Mouse (Mus musculus) stomach, postnatal 0 days (tissue): ENCODE results near the gene Zfp961. TPM values are rescaled to one million over a fixed set of nuclear protein-coding genes. Genes with fewer than 3 reads are reported as not detected.

Experiments used
- ATAC-seq: fragments of 200-750 bp; cut with Nextera tagmentation; 2 replicates; pipeline ENCODE4 v1.8.0; 2017; ENCODE audit not compliant: low FRiP score, low TSS enrichment
- DNase-seq: peaks from one replicate; pipeline ENCODE4 v3.0.0-alpha.2; 2016; ENCODE audit warnings: low spot score
- H3K27ac ChIP-seq: fragments of 300-500 bp; sonication (generic); replicated peaks from 2 replicates; pipeline ENCODE4 v1.5.1; 2014; ENCODE audit warnings: mild to moderate bottlenecking, control low read depth
- H3K27me3 ChIP-seq: fragments of 300-500 bp; sonication (generic); 2 replicates; pipeline ENCODE4 v1.6.1; 2014; ENCODE audit warnings: low read length; ENCODE audit not compliant: control insufficient read depth, insufficient read depth
- H3K36me3 ChIP-seq: fragments of 300-500 bp; sonication (generic); 2 replicates; pipeline ENCODE4 v1.6.1; 2014; ENCODE audit warnings: low read length, mixed read lengths; ENCODE audit not compliant: control insufficient read depth, insufficient read depth
- H3K4me1 ChIP-seq: fragments of 300-500 bp; sonication (generic); replicated peaks from 2 replicates; pipeline ENCODE4 v1.6.1; 2014; ENCODE audit warnings: antibody characterized with exemption; ENCODE audit not compliant: control insufficient read depth, insufficient read depth
- H3K4me2 ChIP-seq: fragments of 300-500 bp; sonication (generic); replicated peaks from 2 replicates; pipeline ENCODE4 v1.6.1; 2014; ENCODE audit warnings: low read depth, mild to moderate bottlenecking, control low read depth, moderate library complexity
- H3K4me3 ChIP-seq: fragments of 300-500 bp; sonication (generic); 2 replicates; pipeline ENCODE4 v1.5.1; 2014; ENCODE audit warnings: low read depth, low read length, control low read depth
- H3K9ac ChIP-seq: fragments of 300-500 bp; sonication (generic); 2 replicates; pipeline ENCODE4 v1.6.1; 2014; ENCODE audit warnings: mild to moderate bottlenecking, low read length, control low read depth, mixed read lengths
- H3K9me3 ChIP-seq: fragments of 300-500 bp; sonication (generic); 2 replicates; pipeline ENCODE4 v1.6.1; 2016; ENCODE audit warnings: low read length; ENCODE audit not compliant: control insufficient read depth
- CTCF ChIP-seq: IDR thresholded peaks from 2 replicates; pipeline ENCODE4 v1.5.1; 2016; ENCODE audit warnings: antibody characterized with exemption, low read depth, mild to moderate bottlenecking, moderate library complexity
- EP300 ChIP-seq: optimal IDR thresholded peaks from 2 replicates; pipeline ENCODE3; 2016; ENCODE audit warnings: antibody characterized with exemption
- WGBS: fragments of 180-500 bp; shearing (Covaris S2); extraction: QIAGEN DNeasy Blood & Tissue Kit; methylation state at CpG from one replicate; pipeline ENCODE4 v1.1.7; 2014; 5-methylcytosine and 5-hydroxymethylcytosine counted together
- polyA plus RNA-seq: library from polyadenylated mRNA; unstranded; fragments of >200 nt; fragmentation: Nextera tagmentation; extraction: Ambion mirVana; gene quantifications from 2 replicates; pipeline ENCODE4 v1.2.1, GENCODE M21; 2015

The Zfp961 gene
- polyA plus RNA-seq, 1 experiment from 2014 or later: 11.2 TPM

DNA sequence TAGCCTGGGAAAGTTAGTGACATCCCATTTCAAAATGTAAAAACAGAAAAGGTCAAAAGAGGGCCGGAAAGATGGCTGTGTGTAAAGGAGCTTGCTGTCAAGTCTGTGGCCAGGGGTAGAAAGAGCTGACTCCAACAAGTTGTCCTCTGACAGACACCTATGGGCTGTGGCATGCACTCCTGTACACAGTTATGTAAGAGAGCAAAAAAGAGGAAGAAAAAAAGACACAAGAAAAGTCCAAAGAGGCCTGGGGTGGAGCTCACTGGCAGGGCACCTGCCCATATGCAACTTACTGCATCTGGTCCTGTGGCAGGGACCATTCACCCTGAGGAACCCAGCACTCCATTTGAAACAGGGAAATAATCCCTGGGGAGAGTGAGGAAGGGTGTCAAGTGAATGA, 91.7 kb downstream of the Zfp961 start:
- H3K4me2 ChIP-seq: no peak overlapping the region
- DNase-seq (no peak), ATAC-seq (no peak)
- H3K9me3 ChIP-seq: no peaks in the 10 kb centered on the region
- no peaks in the 10 kb centered on the region for H3K27me3 ChIP-seq
- H3K9ac ChIP-seq: no peak overlapping the region
- H3K4me1 ChIP-seq: no peaks in the 10 kb centered on the region
- no peak overlapping the region for H3K4me3 ChIP-seq
- WGBS: 82% methylated on average over 1 of the region's 1 CpGs
- H3K36me3 ChIP-seq: no peaks in the 10 kb centered on the region
- H3K27ac ChIP-seq: no peak overlapping the region
- TF ChIP-seq CTCF (no peak), EP300 (no peak)

Other genes with a start within 250 kb of the Zfp961 start
- 35.9 and 36.9 TPM in 2 replicates for gene B3gnt3, start 249.2 kb upstream of the Zfp961 start, polyA plus RNA-seq
- gene Fcho1, start 225.3 kb upstream of the Zfp961 start, polyA plus RNA-seq: 4.8 and 5.9 TPM in 2 replicates
- 2.7 and 2.8 TPM in 2 replicates for gene Zfp709, start 69.0 kb upstream of the Zfp961 start, polyA plus RNA-seq
- gene Zfp882, start 42.4 kb upstream of the Zfp961 start, polyA plus RNA-seq: 1.3 and 1.5 TPM in 2 replicates
- 11.7 and 12.5 TPM in 2 replicates for gene Zfp617, start 42.4 kb upstream of the Zfp961 start, polyA plus RNA-seq
- gene Cyp4f18, start 58.6 kb downstream of the Zfp961 start, polyA plus RNA-seq: 1.3 and 1.4 TPM in 2 replicates
- gene Olfr372, start 90.2 kb downstream of the Zfp961 start, polyA plus RNA-seq: not detected in 2 replicates
- 0.05 TPM in 1 of 2 replicates, not detected in the other for gene Olfr373, start 132.1 kb downstream of the Zfp961 start, polyA plus RNA-seq
- gene Olfr374, start 156.0 kb downstream of the Zfp961 start, polyA plus RNA-seq: 0.06 TPM in 1 of 2 replicates, not detected in the other
- gene Tpm4, start 183.9 kb downstream of the Zfp961 start, polyA plus RNA-seq: 330 and 364 TPM in 2 replicates
- 84.0 and 88.6 TPM in 2 replicates for gene Rab8a, start 210.2 kb downstream of the Zfp961 start, polyA plus RNA-seq
- 3.9 TPM in 2 replicates for gene Hsh2d, start 238.6 kb downstream of the Zfp961 start, polyA plus RNA-seq